Mouse (Mus musculus) adrenal gland, adult 8-10 months (tissue): Measurements from ENCODE around the gene Tdrd7. TPM values are rescaled to one million over a fixed set of nuclear protein-coding genes. Genes with fewer than 3 reads are reported as not detected.

ENCODE experiments used
- DNase-seq: peaks from one replicate; pipeline ENCODE4 v3.0.0; 2022
- total RNA-seq, 4 experiments: library from RNA; stranded (reverse); gene quantifications; 2 replicates each; pipeline ENCODE4 v1.2.4; 2022

Tdrd7 gene
- total RNA-seq, 4 experiments from 2014 or later = 30.0 to 39.1 (median 32.4) TPM

- no peak for DNase-seq
These were observed 78.2 kb downstream of the Tdrd7 start for GRCm38 (mm10) chr4:46043361-46043760.

- DNase-seq = no peak
These were observed 82.8 kb downstream of the Tdrd7 start for GRCm38 (mm10) chr4:46047971-46048370.

GRCm38 (mm10) chr4:46048418-46048817 lies 83.3 kb downstream of the Tdrd7 start:
- DNase-seq = no peak

GRCm38 (mm10) chr4:46053323-46054107 lies 88.4 kb downstream of the Tdrd7 start:
- no peak for DNase-seq

GRCm38 (mm10) chr4:46056163-46056562 lies 91.0 kb downstream of the Tdrd7 start:
- no peak for DNase-seq

GRCm38 (mm10) chr4:46061259-46061962 lies 96.3 kb downstream of the Tdrd7 start:
- no peak for DNase-seq

- DNase-seq = no peak
These were observed 98.7 kb downstream of the Tdrd7 start for GRCm38 (mm10) chr4:46063841-46064240.

GRCm38 (mm10) chr4:46064263-46064662 lies 99.1 kb downstream of the Tdrd7 start:
- no peak for DNase-seq

- DNase-seq = no peak
These were observed 99.8 kb downstream of the Tdrd7 start for GRCm38 (mm10) chr4:46064961-46065360.

GRCm38 (mm10) chr4:46065695-46066340 lies 100.7 kb downstream of the Tdrd7 start:
- DNase-seq = no peak

- DNase-seq = no peak
These were observed 102.9 kb downstream of the Tdrd7 start for GRCm38 (mm10) chr4:46068060-46068459.

- no peak for DNase-seq
These were observed 103.4 kb downstream of the Tdrd7 start for GRCm38 (mm10) chr4:46068573-46068972.

GRCm38 (mm10) chr4:46069851-46070482 lies 104.8 kb downstream of the Tdrd7 start:
- DNase-seq = no peak

GRCm38 (mm10) chr4:46072631-46073030 lies 107.5 kb downstream of the Tdrd7 start:
- no peak for DNase-seq

GRCm38 (mm10) chr4:46073736-46074135 lies 108.6 kb downstream of the Tdrd7 start:
- no peak for DNase-seq

- no peak for DNase-seq
These were observed 110.5 kb downstream of the Tdrd7 start for GRCm38 (mm10) chr4:46075664-46076063.

- no peak for DNase-seq
These were observed 111.8 kb downstream of the Tdrd7 start for GRCm38 (mm10) chr4:46076892-46077291.

GRCm38 (mm10) chr4:46080261-46080660 lies 115.1 kb downstream of the Tdrd7 start:
- no peak for DNase-seq

GRCm38 (mm10) chr4:46082555-46082954 lies 117.4 kb downstream of the Tdrd7 start:
- DNase-seq = no peak
